Mouse (Mus musculus) midbrain, embryonic 15.5 days (tissue): Measurements from ENCODE around the gene Pwwp2a. TPM values are rescaled to one million over a fixed set of nuclear protein-coding genes. Genes with fewer than 3 reads are reported as not detected.

ENCODE experiments used
- ATAC-seq: fragments of 200-750 bp; cut with Nextera tagmentation; replicated peaks from 2 replicates; pipeline ENCODE4 v1.8.0; 2017; ENCODE audit warnings: moderate TSS enrichment
- H3K27ac ChIP-seq: fragments of 300-500 bp; sonication (generic); 2 replicates; pipeline ENCODE4 v1.5.1; 2015; ENCODE audit warnings: mild to moderate bottlenecking, inconsistent platforms
- H3K27me3 ChIP-seq: fragments of 300-500 bp; sonication (generic); replicated peaks from 2 replicates; pipeline ENCODE4 v1.6.1; 2015; ENCODE audit warnings: inconsistent platforms
- H3K36me3 ChIP-seq: fragments of 300-500 bp; sonication (generic); replicated peaks from 2 replicates; pipeline ENCODE4 v1.6.1; 2015; ENCODE audit warnings: inconsistent platforms
- H3K4me1 ChIP-seq: fragments of 300-500 bp; sonication (generic); 2 replicates; pipeline ENCODE4 v1.6.1; 2015; ENCODE audit warnings: inconsistent platforms
- H3K4me2 ChIP-seq: fragments of 300-500 bp; sonication (generic); 2 replicates; pipeline ENCODE4 v1.6.1; 2015; ENCODE audit warnings: inconsistent platforms, mild to moderate bottlenecking, moderate library complexity
- H3K4me3 ChIP-seq: fragments of 300-500 bp; sonication (generic); 2 replicates; pipeline ENCODE4 v1.5.1; 2015; ENCODE audit warnings: mild to moderate bottlenecking, inconsistent platforms
- H3K9ac ChIP-seq: fragments of 300-500 bp; sonication (generic); 2 replicates; pipeline ENCODE4 v1.6.1; 2015; ENCODE audit warnings: mild to moderate bottlenecking, inconsistent platforms
- H3K9me3 ChIP-seq: fragments of 300-500 bp; sonication (generic); 2 replicates; pipeline ENCODE4 v1.6.1; 2016; ENCODE audit warnings: inconsistent platforms
- WGBS: fragments of 180-500 bp; shearing (Covaris S2); methylation state at CpG from one replicate; pipeline ENCODE4 v1.1.7; 2015; ENCODE audit warnings: mixed read lengths; 5-methylcytosine and 5-hydroxymethylcytosine counted together
- polyA plus RNA-seq: library from polyadenylated mRNA; unstranded; fragments of >200 nt; fragmentation: Nextera tagmentation; extraction: Ambion mirVana; gene quantifications from 2 replicates; pipeline ENCODE4 v1.2.1, GENCODE M21; 2015

The Pwwp2a gene
- polyA plus RNA-seq, 1 experiment from 2014 or later, result 33.1 TPM

- no peaks in the 10 kb centered on the region for H3K27me3 ChIP-seq
- H3K4me2 ChIP-seq, result no peak overlapping the region
- no peaks in the 10 kb centered on the region for H3K9me3 ChIP-seq
- peaks cover 10% of the 10 kb centered on the region for H3K4me1 ChIP-seq
- WGBS, result 36% methylated on average over 19 of the region's 19 CpGs
- peak overlapping the region; percentile 26; the same call in 1 of the 2 replicates for H3K27ac ChIP-seq
- no peak overlapping the region for H3K4me3 ChIP-seq
- no peaks in the 10 kb centered on the region for H3K36me3 ChIP-seq
- no peak overlapping the region for H3K9ac ChIP-seq
- ATAC-seq, result peak; percentile 62
These were observed 14.6 kb upstream of the Pwwp2a start for GRCm38 (mm10) chr11:43667038-43667745.

GRCm38 (mm10) chr11:43682415-43683217 lies 818 bp downstream of the Pwwp2a start:
- WGBS, result 1% methylated on average over 71 of the region's 72 CpGs

GRCm38 (mm10) chr11:43688850-43689249 lies 7.1 kb downstream of the Pwwp2a start:
- WGBS, result 69% methylated on average over 1 of the region's 1 CpGs
- ATAC-seq, result no peak
- peaks cover 3% of the 10 kb centered on the region; the same call in 1 of the 2 replicates for H3K36me3 ChIP-seq

More at GRCm38 (mm10) chr11:43682415-43683217, 818 bp downstream of the Pwwp2a start:
- H3K9me3 ChIP-seq, result no peaks in the 10 kb centered on the region
- H3K4me3 ChIP-seq, result peak overlapping the region; percentile 95
- peaks cover 43% of the 10 kb centered on the region for H3K4me1 ChIP-seq
- no peaks in the 10 kb centered on the region for H3K36me3 ChIP-seq
- no peaks in the 10 kb centered on the region for H3K27me3 ChIP-seq
- peak overlapping the region; percentile 76 for H3K9ac ChIP-seq
- H3K27ac ChIP-seq, result peak overlapping the region; percentile 97
- peak; percentile 50 for ATAC-seq
- peak overlapping the region; percentile 68 for H3K4me2 ChIP-seq

GRCm38 (mm10) chr11:43696623-43697022 lies 14.8 kb downstream of the Pwwp2a start:
- Histone ChIP-seq H3K9me3 (no peaks in the 10 kb centered on the region), H3K27me3 (no peaks in the 10 kb centered on the region), H3K4me1 (no peaks in the 10 kb centered on the region), H3K36me3 (peaks cover 9% of the 10 kb centered on the region; the same call in 1 of the 2 replicates), H3K4me3 (no peak overlapping the region), H3K9ac (no peak overlapping the region), H3K4me2 (no peak overlapping the region), H3K27ac (no peak overlapping the region)
- ATAC-seq, result no peak
- 86% methylated on average over 4 of the region's 4 CpGs for WGBS

More at GRCm38 (mm10) chr11:43688850-43689249, 7.1 kb downstream of the Pwwp2a start:
- Histone ChIP-seq H3K27me3 (no peaks in the 10 kb centered on the region), H3K9me3 (no peaks in the 10 kb centered on the region), H3K4me1 (peaks cover 25% of the 10 kb centered on the region), H3K27ac (no peak overlapping the region), H3K4me3 (no peak overlapping the region), H3K9ac (no peak overlapping the region), H3K4me2 (no peak overlapping the region)

GRCm38 (mm10) chr11:43698621-43699020 lies 16.8 kb downstream of the Pwwp2a start:
- 87% methylated on average over 5 of the region's 5 CpGs for WGBS
- no peak for ATAC-seq
- Histone ChIP-seq H3K4me3 (no peak overlapping the region), H3K9ac (no peak overlapping the region), H3K9me3 (no peaks in the 10 kb centered on the region), H3K36me3 (0 out of 2 replicates have a peak, but pooled peaks cover 6% of the 10 kb centered on the region), H3K4me2 (no peak overlapping the region), H3K27me3 (no peaks in the 10 kb centered on the region), H3K27ac (no peak overlapping the region), H3K4me1 (no peaks in the 10 kb centered on the region)

- peaks cover 4% of the 10 kb centered on the region for H3K36me3 ChIP-seq
- ATAC-seq, result no peak
- no peak overlapping the region for H3K4me2 ChIP-seq
- no peaks in the 10 kb centered on the region for H3K27me3 ChIP-seq
- no peaks in the 10 kb centered on the region for H3K9me3 ChIP-seq
- no peak overlapping the region for H3K9ac ChIP-seq
- no peak overlapping the region for H3K27ac ChIP-seq
- H3K4me3 ChIP-seq, result no peak overlapping the region
- WGBS, result 98% methylated on average over 3 of the region's 3 CpGs
- no peaks in the 10 kb centered on the region for H3K4me1 ChIP-seq
These were observed 18.5 kb downstream of the Pwwp2a start for GRCm38 (mm10) chr11:43700291-43700690.

- peaks cover 13% of the 10 kb centered on the region for H3K36me3 ChIP-seq
- H3K27me3 ChIP-seq, result no peaks in the 10 kb centered on the region
- no peak for ATAC-seq
- H3K4me2 ChIP-seq, result no peak overlapping the region
- no peak overlapping the region for H3K27ac ChIP-seq
- no peaks in the 10 kb centered on the region for H3K9me3 ChIP-seq
- H3K4me3 ChIP-seq, result no peak overlapping the region
- 81% methylated on average over 1 of the region's 1 CpGs for WGBS
- no peak overlapping the region for H3K9ac ChIP-seq
- no peaks in the 10 kb centered on the region for H3K4me1 ChIP-seq
These were observed 21.8 kb downstream of the Pwwp2a start for GRCm38 (mm10) chr11:43703552-43703951.

GRCm38 (mm10) chr11:43705751-43706150 lies 24.0 kb downstream of the Pwwp2a start:
- Histone ChIP-seq H3K27me3 (no peaks in the 10 kb centered on the region), H3K36me3 (peaks cover 13% of the 10 kb centered on the region), H3K4me2 (no peak overlapping the region), H3K9ac (no peak overlapping the region), H3K27ac (no peak overlapping the region), H3K4me1 (no peaks in the 10 kb centered on the region), H3K4me3 (no peak overlapping the region), H3K9me3 (no peaks in the 10 kb centered on the region)
- 89% methylated on average over 10 of the region's 10 CpGs for WGBS
- ATAC-seq, result no peak

- Histone ChIP-seq H3K36me3 (peaks cover 13% of the 10 kb centered on the region), H3K27me3 (no peaks in the 10 kb centered on the region), H3K9ac (no peak overlapping the region), H3K9me3 (no peaks in the 10 kb centered on the region), H3K4me3 (no peak overlapping the region), H3K4me1 (no peaks in the 10 kb centered on the region), H3K4me2 (no peak overlapping the region), H3K27ac (no peak overlapping the region)
- WGBS, result 93% methylated on average over 2 of the region's 2 CpGs
- ATAC-seq, result no peak
These were observed 26.6 kb downstream of the Pwwp2a start for GRCm38 (mm10) chr11:43708409-43708808.

- no peaks in the 10 kb centered on the region for H3K9me3 ChIP-seq
These were observed 30.4 kb downstream of the Pwwp2a start for GRCm38 (mm10) chr11:43712178-43712577.

GRCm38 (mm10) chr11:43723411-43723810 lies 41.6 kb downstream of the Pwwp2a start:
- WGBS, result 98% methylated on average over 3 of the region's 3 CpGs
- no peak overlapping the region for H3K4me2 ChIP-seq
- no peaks in the 10 kb centered on the region for H3K27me3 ChIP-seq
- H3K9me3 ChIP-seq, result no peaks in the 10 kb centered on the region
- ATAC-seq, result no peak
- no peak overlapping the region for H3K4me3 ChIP-seq
- no peaks in the 10 kb centered on the region for H3K4me1 ChIP-seq
- H3K36me3 ChIP-seq, result peaks cover 16% of the 10 kb centered on the region; the same call in 1 of the 2 replicates
- H3K27ac ChIP-seq, result no peak overlapping the region
- no peak overlapping the region for H3K9ac ChIP-seq

More at GRCm38 (mm10) chr11:43712178-43712577, 30.4 kb downstream of the Pwwp2a start:
- no peak for ATAC-seq
- Histone ChIP-seq H3K9ac (no peak overlapping the region), H3K27me3 (no peaks in the 10 kb centered on the region), H3K4me2 (no peak overlapping the region), H3K36me3 (no peaks in the 10 kb centered on the region), H3K27ac (no peak overlapping the region), H3K4me3 (no peak overlapping the region), H3K4me1 (no peaks in the 10 kb centered on the region)
- WGBS, result 92% methylated on average over 4 of the region's 4 CpGs

GRCm38 (mm10) chr11:43727796-43728195 lies 46.0 kb downstream of the Pwwp2a start:
- WGBS, result 88% methylated on average over 7 of the region's 7 CpGs
- H3K9me3 ChIP-seq, result no peaks in the 10 kb centered on the region
- no peak for ATAC-seq
- H3K9ac ChIP-seq, result no peak overlapping the region
- H3K27me3 ChIP-seq, result no peaks in the 10 kb centered on the region
- H3K36me3 ChIP-seq, result peaks cover 14% of the 10 kb centered on the region; the same call in 1 of the 2 replicates
- H3K27ac ChIP-seq, result no peak overlapping the region
- H3K4me1 ChIP-seq, result no peaks in the 10 kb centered on the region
- H3K4me3 ChIP-seq, result no peak overlapping the region
- H3K4me2 ChIP-seq, result no peak overlapping the region
